Mouse (Mus musculus) heart, embryonic 12.5 days (tissue): Measurements from ENCODE around the gene Avil. TPM values are rescaled to one million over a fixed set of nuclear protein-coding genes. Genes with fewer than 3 reads are reported as not detected.
A peak's percentile ranks its signal among the peaks of the same experiment; 100 is the strongest.

Source experiments
- microRNA counts: library from miRNA; unstranded; fragments of <30 nt; microRNA quantifications from one replicate; lab custom pipeline; 2017
- microRNA-seq: library from miRNA; unstranded; fragments of <30 nt; microRNA quantifications from one replicate; pipeline ENCODE4, GENCODE M21; 2017
- polyA plus RNA-seq: library from polyadenylated mRNA; unstranded; fragments of >200 nt; fragmentation: Nextera tagmentation; extraction: Ambion mirVana; gene quantifications from 2 replicates; pipeline ENCODE4 v1.2.1, GENCODE M21; 2016

Avil gene
- polyA plus RNA-seq, 1 experiment from 2014 or later: 0.22 TPM

MicroRNAs encoded within 50 kb of the gene (microRNA counts, 519-probe panel; counts per million panel counts)
- microRNA mmu-miR-26a (lab: Ali Mortazavi, UCI): 2,539 counts per million, percentile 10 among the panel's probes with 10 or more counts
- not detected for microRNA mmu-miR-546 (lab: Ali Mortazavi, UCI)

Small RNAs within 50 kb of the gene (microRNA-seq; reads per million reads assigned to microRNA genes)
- 25.5 reads per million, percentile 35 among the genes with 10 or more reads in this experiment for gene Mir26a-2
- 0.94 reads per million for gene Mir546

Other genes with a start within 250 kb of the Avil start
- 8.2 and 10.0 TPM in 2 replicates for gene Atp23, start 99.4 kb upstream of the Avil start, polyA plus RNA-seq
- gene Ctdsp2, start 22.0 kb upstream of the Avil start, polyA plus RNA-seq: 54.0 and 54.6 TPM in 2 replicates
- 99.2 and 99.4 TPM in 2 replicates for gene Tsfm, start 30.1 kb downstream of the Avil start, polyA plus RNA-seq
- 37.0 and 37.1 TPM in 2 replicates for gene Mettl1, start 40.7 kb downstream of the Avil start, polyA plus RNA-seq
- 0.14 and 0.18 TPM in 2 replicates for gene Eef1akmt3, start 40.8 kb downstream of the Avil start, polyA plus RNA-seq
- 0.18 TPM in 1 of 2 replicates, not detected in the other for gene Cyp27b1, start 47.5 kb downstream of the Avil start, polyA plus RNA-seq
- gene March9, start 59.5 kb downstream of the Avil start, polyA plus RNA-seq: 0.10 and 0.28 TPM in 2 replicates
- 1,080 and 1,140 TPM in 2 replicates for gene Cdk4, start 62.8 kb downstream of the Avil start, polyA plus RNA-seq
- 119 and 124 TPM in 2 replicates for gene Tspan31, start 69.6 kb downstream of the Avil start, polyA plus RNA-seq
- 0.03 TPM in 1 of 2 replicates, not detected in the other for gene Agap2, start 74.6 kb downstream of the Avil start, polyA plus RNA-seq
- gene Os9, start 120.4 kb downstream of the Avil start, polyA plus RNA-seq: 52.2 and 52.4 TPM in 2 replicates
- gene B4galnt1, start 164.5 kb downstream of the Avil start, polyA plus RNA-seq: 1.9 and 2.4 TPM in 2 replicates
- 20.2 and 21.0 TPM in 2 replicates for gene Slc26a10, start 179.9 kb downstream of the Avil start, polyA plus RNA-seq
- gene Arhgef25, start 189.4 kb downstream of the Avil start, polyA plus RNA-seq: 21.3 and 23.1 TPM in 2 replicates
- gene Dtx3, start 195.0 kb downstream of the Avil start, polyA plus RNA-seq: 74.3 and 75.1 TPM in 2 replicates
- gene Pip4k2c, start 210.9 kb downstream of the Avil start, polyA plus RNA-seq: 29.7 and 31.5 TPM in 2 replicates